Mouse (Mus musculus) olfactory bulb, adult 2 months (tissue): Measurements from ENCODE around the gene Cxcl2.

ENCODE experiments used
- CTCF ChIP-seq: fragments of 200-500 bp; IDR thresholded peaks from 2 replicates; pipeline ENCODE4 v1.5.1; 2012; ENCODE audit warnings: low read depth, mild to moderate bottlenecking, low read length, moderate library complexity; ENCODE audit not compliant: insufficient read depth
- POLR2A ChIP-seq: fragments of 200-500 bp; IDR thresholded peaks from 2 replicates; pipeline ENCODE4 v1.6.1; 2012; ENCODE audit warnings: mild to moderate bottlenecking, low read depth, low read length, moderate library complexity; ENCODE audit not compliant: insufficient read depth

- TF ChIP-seq POLR2A (no peak), CTCF (no peak)
Observed at GRCm38 (mm10) chr5:90866770-90867169, 36.9 kb upstream of the Cxcl2 start.
